Mouse (Mus musculus) forebrain, embryonic 15.5 days (tissue): ENCODE measurements at regions not wholly inside any gene's neighbourhood (a gene's known extent, or its start where the extent isn't known, plus 50 kb on each side); places are given as distances from the start of the nearest gene placed in this dataset.
"Not testable (repeated sequence)": the region's sequence is repeated elsewhere in the genome, so short reads cannot be mapped to it uniquely, and the experiment has no call there.

Source experiments
- ATAC-seq: fragments of 200-750 bp; cut with Nextera tagmentation; replicated peaks from 2 replicates; pipeline ENCODE4 v1.8.0; 2017; ENCODE audit warnings: mild to moderate bottlenecking, moderate TSS enrichment, moderate library complexity
- H3K27ac ChIP-seq: fragments of 300-500 bp; sonication (generic); replicated peaks from 2 replicates; pipeline ENCODE4 v1.5.1; 2015; ENCODE audit warnings: mild to moderate bottlenecking, inconsistent platforms
- H3K27me3 ChIP-seq: fragments of 300-500 bp; sonication (generic); 2 replicates; pipeline ENCODE4 v1.6.1; 2015; ENCODE audit warnings: inconsistent platforms
- H3K36me3 ChIP-seq: fragments of 300-500 bp; sonication (generic); 2 replicates; pipeline ENCODE4 v1.6.1; 2015; ENCODE audit warnings: mild to moderate bottlenecking, inconsistent platforms
- H3K4me1 ChIP-seq: fragments of 300-500 bp; sonication (generic); 2 replicates; pipeline ENCODE4 v1.6.1; 2015; ENCODE audit warnings: inconsistent platforms
- H3K4me2 ChIP-seq: fragments of 300-500 bp; sonication (generic); replicated peaks from 2 replicates; pipeline ENCODE4 v1.6.1; 2015; ENCODE audit warnings: mild to moderate bottlenecking, inconsistent platforms
- H3K4me3 ChIP-seq: fragments of 300-500 bp; sonication (generic); 2 replicates; pipeline ENCODE4 v1.5.1; 2015; ENCODE audit warnings: mild to moderate bottlenecking, inconsistent platforms
- H3K9ac ChIP-seq: fragments of 300-500 bp; sonication (generic); replicated peaks from 2 replicates; pipeline ENCODE4 v1.6.1; 2015; ENCODE audit warnings: mild to moderate bottlenecking, inconsistent platforms
- H3K9me3 ChIP-seq: fragments of 300-500 bp; sonication (generic); 2 replicates; pipeline ENCODE4 v1.6.1; 2016; ENCODE audit warnings: inconsistent platforms
- WGBS: fragments of 180-500 bp; shearing (Covaris S2); methylation state at CpG from one replicate; pipeline ENCODE4 v1.1.7; 2015; ENCODE audit warnings: mixed read lengths; 5-methylcytosine and 5-hydroxymethylcytosine counted together

GRCm38 (mm10) chr6:73576708-73577107 lies 107.2 kb upstream of the 4931417E11Rik start:
- no peaks in the 10 kb centered on the region for H3K4me1 ChIP-seq
- no peak overlapping the region for H3K4me3 ChIP-seq
- no peak for ATAC-seq
- H3K27ac ChIP-seq, result no peak overlapping the region
- H3K36me3 ChIP-seq, result no peaks in the 10 kb centered on the region
- no peak overlapping the region for H3K9ac ChIP-seq
- H3K27me3 ChIP-seq, result no peaks in the 10 kb centered on the region
- H3K9me3 ChIP-seq, result no peaks in the 10 kb centered on the region
- H3K4me2 ChIP-seq, result no peak overlapping the region
- 63% methylated on average over 2 of the region's 2 CpGs for WGBS

- 88% methylated on average over 2 of the region's 2 CpGs for WGBS
- Histone ChIP-seq H3K4me2 (no peak overlapping the region), H3K27me3 (no peaks in the 10 kb centered on the region), H3K4me1 (no peaks in the 10 kb centered on the region), H3K4me3 (no peak overlapping the region), H3K36me3 (no peaks in the 10 kb centered on the region), H3K27ac (no peak overlapping the region), H3K9me3 (no peaks in the 10 kb centered on the region), H3K9ac (no peak overlapping the region)
- ATAC-seq, result no peak
Measured at GRCm38 (mm10) chr6:73560000-73560399, 90.5 kb upstream of the 4931417E11Rik start.

DNA sequence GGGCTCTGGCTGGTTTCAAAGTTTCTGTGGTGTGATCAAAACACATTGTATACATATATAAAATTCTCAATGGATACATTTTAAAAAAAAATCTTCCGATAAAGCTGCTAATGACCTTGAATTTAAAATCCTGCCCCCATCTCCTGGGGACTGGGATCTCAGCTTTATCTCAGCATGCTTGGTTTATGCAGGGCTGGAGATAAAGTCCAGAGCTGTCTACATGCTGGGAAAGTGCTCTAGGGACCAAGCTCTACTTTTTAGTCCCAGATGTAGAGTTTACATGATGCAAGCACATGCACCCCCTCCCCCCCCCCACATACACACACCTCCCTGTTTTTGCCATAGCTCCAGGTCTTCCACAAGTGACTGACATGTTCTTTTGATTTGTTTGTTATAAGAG lies 61.1 kb upstream of the 4931417E11Rik start:
- 95% methylated on average over 1 of the region's 1 CpGs for WGBS
- Histone ChIP-seq H3K9ac (no peak overlapping the region), H3K27ac (no peak overlapping the region), H3K4me2 (no peak overlapping the region), H3K9me3 (no peaks in the 10 kb centered on the region), H3K27me3 (no peaks in the 10 kb centered on the region), H3K4me1 (no peaks in the 10 kb centered on the region), H3K4me3 (no peak overlapping the region), H3K36me3 (no peaks in the 10 kb centered on the region)
- ATAC-seq, result no peak

GRCm38 (mm10) chr6:73530098-73530497 lies 60.6 kb upstream of the 4931417E11Rik start:
- no peak overlapping the region for H3K9ac ChIP-seq
- H3K4me2 ChIP-seq, result no peak overlapping the region
- no peak overlapping the region for H3K4me3 ChIP-seq
- WGBS, result 98% methylated on average over 1 of the region's 1 CpGs
- H3K4me1 ChIP-seq, result no peaks in the 10 kb centered on the region
- H3K9me3 ChIP-seq, result no peaks in the 10 kb centered on the region
- no peak overlapping the region for H3K27ac ChIP-seq
- no peak for ATAC-seq
- H3K27me3 ChIP-seq, result no peaks in the 10 kb centered on the region
- no peaks in the 10 kb centered on the region for H3K36me3 ChIP-seq

DNA sequence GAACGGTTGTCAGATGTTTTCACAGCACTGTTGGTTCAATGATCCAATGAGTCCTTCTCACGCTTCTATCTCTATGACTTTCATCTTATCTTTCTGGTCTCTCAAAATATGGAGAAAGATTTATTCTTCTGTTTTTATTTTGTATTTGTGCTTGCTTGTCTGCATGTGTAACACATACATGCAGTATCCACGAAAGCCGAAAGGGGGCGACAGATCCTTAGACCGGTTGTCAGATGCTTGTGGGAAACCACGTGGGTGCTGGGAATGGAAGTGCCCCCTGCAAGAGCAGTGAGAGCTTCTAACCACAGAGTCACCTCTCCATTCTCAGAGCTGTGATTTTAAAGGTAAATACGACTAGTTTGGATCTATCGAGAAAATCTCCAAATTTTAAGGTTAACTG lies 54.2 kb upstream of the 4931417E11Rik start:
- no peak overlapping the region for H3K9ac ChIP-seq
- WGBS, result 74% methylated on average over 9 of the region's 9 CpGs

DNA sequence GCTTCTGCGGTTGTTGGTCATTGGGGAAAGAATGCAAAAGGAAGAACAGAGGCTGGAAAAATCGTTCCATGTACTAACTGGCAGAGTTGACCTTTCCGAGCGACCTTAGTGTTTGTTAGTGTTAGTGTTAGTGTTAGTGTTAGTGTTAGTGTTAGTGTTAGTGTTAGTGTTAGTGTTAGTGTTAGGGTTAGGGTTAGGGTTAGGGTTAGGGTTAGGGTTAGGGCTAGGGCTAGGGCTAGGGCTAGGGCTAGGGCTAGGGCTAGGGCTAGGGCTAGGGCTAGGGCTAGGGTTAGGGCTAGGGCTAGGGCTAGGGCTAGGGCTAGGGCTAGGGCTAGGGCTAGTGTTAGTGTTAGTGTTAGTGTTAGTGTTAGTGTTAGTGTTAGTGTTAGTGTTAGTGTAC lies 50.4 kb upstream of the 4931417E11Rik start:
- not testable (repeated sequence) for H3K9me3 ChIP-seq, ATAC-seq, H3K4me3 ChIP-seq, H3K36me3 ChIP-seq, H3K4me2 ChIP-seq, H3K4me1 ChIP-seq, H3K27me3 ChIP-seq, H3K9ac ChIP-seq, H3K27ac ChIP-seq
- WGBS, result 93% methylated on average over 4 of the region's 4 CpGs

More for the DNA sequence above, 54.2 kb upstream of the 4931417E11Rik start:
- no peak overlapping the region for H3K4me2 ChIP-seq
- no peak for ATAC-seq
- H3K27me3 ChIP-seq, result no peaks in the 10 kb centered on the region
- no peak overlapping the region for H3K27ac ChIP-seq
- H3K36me3 ChIP-seq, result no peaks in the 10 kb centered on the region
- H3K4me1 ChIP-seq, result no peaks in the 10 kb centered on the region
- no peak overlapping the region for H3K4me3 ChIP-seq
- H3K9me3 ChIP-seq, result no peaks in the 10 kb centered on the region
